Mouse (Mus musculus) heart, adult 2 months (tissue): ENCODE measurements at regions not wholly inside any gene's neighbourhood (a gene's known extent, or its start where the extent isn't known, plus 50 kb on each side); places are given as distances from the start of the nearest gene placed in this dataset.

Experiments
- CTCF ChIP-seq: fragments of 200-600 bp; IDR thresholded peaks from 2 replicates; pipeline ENCODE4 v1.8.1; 2022; ENCODE audit warnings: antibody characterized with exemption, mild to moderate bottlenecking, moderate library complexity
- POLR2A ChIP-seq: fragments of 200-500 bp; IDR thresholded peaks from 2 replicates; pipeline ENCODE4 v1.6.1; 2011; ENCODE audit warnings: mild to moderate bottlenecking, low read depth, low read length, control low read depth; ENCODE audit not compliant: insufficient read depth

GRCm38 (mm10) chr9:42183448-42183847, 59.4 kb upstream of the Sorl1 start:
- TF ChIP-seq CTCF (peak; percentile 27; the same call in 1 of the 2 replicates), POLR2A (no peak)
